Mouse (Mus musculus) lung, postnatal 36 days (tissue): Measurements from ENCODE around the gene Tnpo1.
A peak's percentile ranks its signal among the peaks of the same experiment; 100 is the strongest.
"Not testable (repeated sequence)": the region's sequence is repeated elsewhere in the genome, so short reads cannot be mapped to it uniquely, and the experiment has no call there.

Source experiments
- DNase-seq: peaks from one replicate; pipeline ENCODE4 v3.0.0; 2022; ENCODE audit warnings: mixed read lengths

Tnpo1 gene

DNA sequence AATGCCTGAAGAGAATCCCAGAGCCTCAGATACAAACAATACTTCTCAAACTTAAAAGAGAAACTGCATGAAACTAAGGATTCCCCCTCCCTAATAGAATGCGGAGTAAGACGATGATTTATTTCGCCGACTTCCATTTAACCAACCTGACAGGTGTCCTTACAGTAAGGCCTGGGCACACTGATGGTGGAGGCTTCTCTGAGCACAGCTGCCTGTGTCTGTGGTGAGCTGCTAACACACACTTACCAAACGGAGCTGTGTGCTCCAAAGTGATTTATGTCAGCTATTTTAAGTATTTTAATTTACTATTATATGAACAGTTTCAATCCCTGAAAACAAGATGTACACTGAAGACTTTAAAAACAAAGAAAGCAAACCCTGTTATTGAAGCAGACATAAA lies 42.4 kb downstream of the Tnpo1 start:
- DNase-seq = no peak

DNA sequence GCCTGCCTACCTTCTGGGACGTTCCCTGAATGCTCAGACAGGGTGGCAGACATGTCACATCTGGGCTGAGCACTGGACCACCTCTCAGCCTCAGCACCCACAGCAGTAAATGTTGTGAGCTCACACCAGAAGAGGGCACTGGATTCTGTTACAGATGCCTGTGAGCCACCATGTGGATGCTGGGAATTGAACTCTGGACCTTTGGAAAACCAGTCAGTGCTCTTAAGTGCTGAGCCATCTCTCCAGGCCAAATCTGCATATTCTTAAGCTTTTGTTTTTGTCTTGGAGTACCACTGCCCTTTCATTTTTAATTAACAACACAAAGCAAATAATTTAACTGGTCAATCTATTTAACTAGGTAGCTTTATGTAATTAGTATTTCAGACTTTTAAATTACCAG lies 44.2 kb downstream of the Tnpo1 start:
- DNase-seq = no peak

DNA sequence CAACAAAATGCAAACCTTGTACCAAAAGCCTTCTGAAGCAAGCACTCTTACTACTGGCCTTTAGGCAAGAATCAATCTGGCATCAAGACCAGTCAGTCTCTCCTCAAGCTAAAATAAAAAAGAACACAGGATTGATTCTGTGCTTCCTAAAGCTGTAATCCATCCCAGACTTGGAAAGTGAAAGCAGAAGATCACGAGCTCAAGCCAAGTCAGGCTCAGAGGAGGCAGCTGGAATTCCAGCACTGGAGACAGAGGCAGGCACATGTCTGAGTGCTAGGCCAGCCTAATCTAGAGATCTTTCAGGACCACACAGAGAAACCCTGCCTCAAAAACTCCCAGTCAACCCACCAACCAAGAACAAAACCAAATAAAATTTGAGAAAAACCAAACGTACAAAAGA lies 45.8 kb downstream of the Tnpo1 start:
- peak; percentile 36 for DNase-seq

DNA sequence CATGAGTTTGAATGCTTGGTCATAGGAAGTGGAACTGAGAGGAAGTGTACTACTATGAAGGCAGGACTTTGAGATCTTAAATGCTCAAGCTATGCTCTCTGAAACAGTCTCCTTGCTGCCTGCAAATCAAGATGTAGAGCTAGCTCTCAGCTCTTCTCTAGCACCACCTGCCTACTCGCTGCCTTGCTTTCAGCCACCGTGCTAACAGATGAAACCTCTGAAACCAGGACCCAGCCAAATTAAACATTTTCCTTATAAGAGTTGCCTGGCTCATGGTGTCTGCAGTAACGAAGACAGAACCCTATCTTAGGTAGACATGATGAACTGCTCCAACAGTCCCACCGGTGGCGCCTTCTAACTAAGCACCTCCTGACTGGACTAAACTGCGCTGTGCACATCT lies 46.8 kb downstream of the Tnpo1 start:
- no peak for DNase-seq

DNA sequence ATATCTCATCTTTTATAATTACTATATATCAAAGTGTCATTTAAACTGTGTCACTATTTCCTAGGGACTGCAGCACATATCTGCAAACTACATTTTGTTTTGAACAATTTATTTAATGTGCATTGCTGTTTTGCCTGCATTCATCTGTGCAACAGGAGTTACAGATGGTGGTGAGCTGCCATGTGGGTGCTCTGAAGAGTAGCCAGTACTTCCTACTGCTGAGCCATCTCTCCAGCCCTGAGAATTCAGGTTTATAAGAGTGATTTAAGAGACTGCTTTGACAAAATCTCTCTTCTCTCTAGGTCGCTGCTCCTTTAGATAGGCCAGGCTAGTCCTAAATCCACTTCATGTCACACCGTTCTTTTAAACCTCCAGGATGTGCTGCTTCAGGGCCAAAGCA lies 49.0 kb downstream of the Tnpo1 start:
- DNase-seq = no peak

DNA sequence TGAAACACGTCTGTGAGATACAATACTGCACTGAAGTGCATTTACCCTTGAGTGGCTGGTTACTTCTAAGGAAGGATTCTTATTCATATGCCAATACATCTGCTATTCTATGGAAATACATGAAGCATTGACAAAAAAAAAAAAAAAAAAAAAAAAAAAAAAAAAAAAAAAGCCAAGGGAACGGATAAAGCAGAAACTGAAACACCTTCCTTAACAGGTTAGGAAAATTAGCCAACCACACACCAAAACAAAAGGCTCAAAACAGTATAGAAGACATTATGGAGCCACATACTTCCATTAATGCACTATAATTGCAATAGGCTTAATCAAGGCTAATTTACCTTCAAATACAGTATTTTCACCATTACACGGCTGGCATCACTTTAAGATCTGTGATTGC lies 51.5 kb downstream of the Tnpo1 start:
- no peak for DNase-seq

DNA sequence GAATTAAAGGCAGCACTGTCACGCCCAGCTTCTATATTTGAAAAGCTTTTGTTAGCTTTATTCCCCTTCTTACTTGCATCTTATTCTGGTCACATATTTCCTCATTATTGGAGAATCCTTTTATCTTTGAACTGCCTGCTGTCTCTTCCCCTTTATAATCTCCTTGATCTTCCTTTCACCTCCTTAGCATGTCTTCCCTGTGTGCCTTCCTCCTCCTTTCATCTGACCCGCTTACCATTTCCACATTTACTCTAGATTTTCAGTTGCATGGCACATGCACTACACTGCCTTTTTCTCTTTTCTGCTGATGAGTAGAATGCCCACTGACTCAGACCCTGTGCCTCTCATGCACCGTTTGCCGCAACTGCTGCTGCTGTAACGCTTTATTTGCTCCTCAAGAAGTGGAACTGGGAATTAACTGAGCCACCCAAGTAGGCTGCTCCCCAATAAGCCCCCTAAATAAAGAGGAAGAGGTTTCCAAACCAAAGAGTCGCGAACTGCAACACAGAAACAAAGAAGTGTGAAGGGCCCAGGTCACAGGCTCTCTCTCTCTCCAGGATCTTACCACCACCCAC lies 53.8 kb downstream of the Tnpo1 start:
- no peak for DNase-seq

DNA sequence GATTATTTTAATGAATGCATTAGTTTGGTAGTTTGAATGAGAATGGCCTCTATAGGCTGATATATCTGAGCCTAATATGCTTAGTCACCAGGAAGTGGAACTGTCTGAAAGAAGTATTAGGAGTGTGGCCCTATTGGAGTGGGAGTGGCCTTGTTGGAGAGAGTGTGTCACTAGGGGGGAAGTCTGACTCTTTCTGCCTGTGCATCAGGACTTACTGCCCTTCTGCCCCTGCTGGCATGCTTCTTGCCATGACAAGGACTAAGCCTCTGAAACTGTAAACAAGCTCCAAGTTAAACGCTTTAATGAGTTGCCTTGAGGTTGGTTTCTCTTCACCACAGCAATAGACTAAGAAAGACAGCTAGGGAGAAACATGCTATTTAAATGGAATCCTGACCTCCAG lies 54.9 kb downstream of the Tnpo1 start:
- DNase-seq = no peak

DNA sequence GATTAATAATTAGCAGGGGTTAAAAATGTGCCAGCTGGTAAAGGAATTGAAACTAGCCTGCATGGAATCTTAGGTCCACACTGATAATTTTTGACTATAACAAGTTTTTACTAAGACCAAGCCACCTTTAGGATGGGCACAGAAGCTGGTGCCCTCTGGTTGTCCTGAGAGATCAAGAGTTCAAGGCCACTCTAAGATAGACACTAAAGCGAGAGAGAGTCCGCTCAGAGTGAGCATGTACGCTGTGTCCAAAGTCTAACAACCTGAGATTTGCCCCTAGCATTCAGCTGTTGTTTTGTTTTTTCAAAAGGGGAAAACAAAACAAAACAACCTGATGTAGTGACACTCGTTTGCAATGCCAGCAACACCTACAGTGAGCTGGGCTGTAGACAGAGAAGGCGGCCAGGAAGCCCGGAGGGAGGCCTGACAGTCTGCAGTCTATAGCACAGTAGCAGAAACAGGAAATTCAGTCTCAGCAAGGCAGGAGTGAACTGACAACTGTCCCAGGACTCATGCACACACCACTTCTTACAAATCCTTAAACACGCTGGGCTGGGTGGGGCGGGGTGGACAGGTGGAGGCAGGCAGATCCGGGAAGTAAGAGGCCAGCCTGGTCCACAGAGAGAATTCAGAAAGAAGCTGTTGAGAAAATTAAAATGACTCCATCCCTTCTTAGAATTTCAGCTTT lies 57.8 kb downstream of the Tnpo1 start:
- DNase-seq = no peak

DNA sequence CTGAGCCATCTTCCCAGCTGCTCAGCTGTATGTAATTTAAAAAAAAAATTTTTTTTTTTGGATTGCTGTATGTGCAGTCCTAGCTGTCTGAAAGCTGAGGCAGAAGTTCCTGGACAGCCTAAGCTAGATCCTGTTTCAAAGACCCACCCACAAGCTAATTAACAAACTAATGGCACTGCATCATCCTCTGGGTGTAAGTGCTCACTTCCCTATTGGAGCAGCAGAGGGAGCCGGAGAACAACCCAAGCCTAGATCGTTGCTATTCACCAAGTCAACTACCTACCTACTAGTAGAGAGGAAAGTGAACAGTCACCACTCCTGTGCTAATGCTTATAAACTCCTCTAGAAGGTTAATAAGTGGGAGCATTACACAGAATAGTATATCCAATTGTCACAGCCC lies 58.4 kb downstream of the Tnpo1 start:
- peak; percentile 83 for DNase-seq

DNA sequence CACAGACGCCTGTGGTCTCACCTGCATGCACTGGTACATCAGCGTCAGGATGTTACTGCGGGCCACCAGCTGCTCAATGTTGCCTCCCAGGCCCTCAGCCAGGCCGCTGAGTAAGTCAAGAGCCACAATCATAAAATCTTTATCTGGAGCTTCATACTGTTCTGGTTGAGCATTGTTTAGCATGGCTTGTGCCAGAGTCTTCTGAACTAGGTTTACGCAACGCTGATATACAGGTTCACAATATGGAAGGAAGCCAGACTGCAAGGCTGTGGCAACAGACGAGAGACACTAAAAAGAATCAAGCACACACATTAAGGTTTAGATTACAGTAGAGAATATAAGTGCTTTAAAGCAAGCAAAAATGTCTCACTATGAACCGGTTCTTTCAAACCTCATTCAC lies 70.9 kb downstream of the Tnpo1 start:
- DNase-seq = no peak

DNA sequence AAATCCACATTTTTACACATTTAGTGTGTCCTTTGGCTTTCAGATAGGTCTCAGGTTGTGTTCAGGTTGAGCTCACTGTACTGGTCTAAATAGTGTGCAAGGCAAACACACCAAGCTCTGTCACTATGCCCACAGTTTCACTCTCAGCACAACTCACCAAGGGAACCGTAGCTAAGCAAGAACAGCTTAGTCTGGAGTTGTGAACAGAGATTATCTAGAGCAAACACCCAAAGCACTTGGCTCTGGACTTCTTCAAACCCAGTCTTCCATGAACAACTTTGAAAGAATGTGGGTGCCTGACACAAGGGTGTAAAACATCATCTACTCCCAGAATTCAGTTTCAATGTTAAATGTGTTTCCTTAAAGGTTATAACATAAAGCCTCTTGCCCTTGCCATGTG lies 80.4 kb downstream of the Tnpo1 start:
- peak; percentile 17 for DNase-seq

DNA sequence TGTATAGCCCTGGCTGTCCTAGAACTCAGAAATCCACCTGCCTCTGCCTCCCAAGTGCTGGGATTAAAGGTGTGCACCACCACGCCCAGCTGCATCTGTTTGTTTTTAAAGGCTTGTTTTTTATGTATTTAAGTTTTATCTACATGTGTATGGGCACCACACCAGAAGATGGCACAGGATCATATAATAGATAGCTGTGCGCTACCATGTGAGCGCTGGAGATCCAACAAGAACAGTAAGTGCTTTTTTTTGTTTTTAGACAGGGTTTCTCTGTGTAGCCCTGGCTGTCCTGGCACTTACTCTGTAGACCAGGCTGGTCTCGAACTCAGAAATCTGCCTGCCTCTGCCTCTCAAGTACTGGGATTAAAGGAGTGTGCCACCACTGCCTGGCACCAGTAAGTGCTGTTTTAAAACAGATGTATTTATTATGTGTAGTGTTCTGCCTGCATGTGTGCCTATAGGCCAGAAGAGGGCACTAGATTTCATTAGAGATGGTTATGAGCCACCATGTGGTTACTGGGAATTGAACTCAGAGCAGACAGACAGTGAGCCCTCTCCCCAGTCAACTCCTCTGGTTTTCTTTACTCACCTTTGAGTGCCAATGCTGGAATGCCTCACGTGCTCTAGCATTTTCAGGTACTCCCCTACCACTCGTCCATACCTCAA lies 89.6 kb downstream of the Tnpo1 start:
- DNase-seq = no peak

DNA sequence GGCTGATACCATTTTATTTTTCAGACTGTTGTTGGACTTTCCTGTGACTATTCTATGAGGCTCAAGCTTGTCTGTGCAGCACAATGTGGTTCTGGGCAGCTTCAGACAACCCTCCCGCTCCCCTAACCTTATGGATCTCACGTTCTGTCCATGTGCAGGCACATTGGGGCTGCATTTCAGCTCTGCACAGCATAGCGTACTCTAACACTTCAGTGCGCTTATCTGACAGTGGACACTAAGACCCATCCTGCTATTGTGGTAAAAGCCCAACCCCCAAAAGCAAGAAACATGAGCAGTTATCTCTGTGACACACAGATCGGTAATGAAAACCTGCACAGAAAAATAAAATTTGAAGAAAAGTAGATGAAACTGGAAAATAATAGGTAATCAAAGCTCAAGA lies 90.4 kb downstream of the Tnpo1 start:
- DNase-seq = no peak

DNA sequence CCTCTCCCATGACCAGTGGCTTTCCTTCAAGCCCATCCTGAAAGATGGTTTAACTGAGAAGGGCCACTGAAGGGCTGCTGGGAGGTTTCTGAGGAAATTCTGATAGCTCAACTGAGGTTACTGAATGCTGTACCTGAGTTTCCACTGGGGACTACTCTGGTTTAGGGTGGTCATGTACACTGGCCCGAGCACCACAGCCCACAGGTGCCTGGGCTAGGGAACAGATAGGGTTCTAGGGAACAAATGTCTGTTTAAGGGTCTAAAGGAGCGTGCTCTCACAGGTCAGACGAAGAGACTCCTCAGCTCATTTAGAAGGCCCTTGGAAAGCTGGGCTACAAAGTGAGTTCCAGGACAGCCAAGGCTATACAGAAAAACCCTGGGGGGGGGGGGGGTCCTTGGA lies 91.5 kb downstream of the Tnpo1 start:
- no peak for DNase-seq

DNA sequence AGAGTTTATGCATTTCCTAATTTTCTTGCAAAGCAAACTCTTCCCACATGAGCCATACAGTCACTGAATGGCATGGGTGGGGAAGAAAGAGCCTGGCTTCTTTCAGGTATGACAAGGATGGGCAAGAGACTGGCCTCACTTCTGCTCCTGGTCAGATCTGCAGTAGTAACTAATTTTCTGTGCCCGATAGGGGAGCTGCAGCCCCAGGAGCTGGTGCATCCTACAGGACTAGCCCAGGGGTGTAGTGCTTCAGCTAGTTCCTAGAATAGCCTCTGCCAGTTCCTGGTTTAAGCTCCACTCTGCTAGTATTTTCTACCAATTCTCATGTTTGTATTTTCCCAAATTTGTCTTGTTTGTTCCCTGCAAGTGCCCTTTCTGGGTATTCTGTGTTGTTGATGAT lies 92.0 kb downstream of the Tnpo1 start:
- DNase-seq = no peak

DNA sequence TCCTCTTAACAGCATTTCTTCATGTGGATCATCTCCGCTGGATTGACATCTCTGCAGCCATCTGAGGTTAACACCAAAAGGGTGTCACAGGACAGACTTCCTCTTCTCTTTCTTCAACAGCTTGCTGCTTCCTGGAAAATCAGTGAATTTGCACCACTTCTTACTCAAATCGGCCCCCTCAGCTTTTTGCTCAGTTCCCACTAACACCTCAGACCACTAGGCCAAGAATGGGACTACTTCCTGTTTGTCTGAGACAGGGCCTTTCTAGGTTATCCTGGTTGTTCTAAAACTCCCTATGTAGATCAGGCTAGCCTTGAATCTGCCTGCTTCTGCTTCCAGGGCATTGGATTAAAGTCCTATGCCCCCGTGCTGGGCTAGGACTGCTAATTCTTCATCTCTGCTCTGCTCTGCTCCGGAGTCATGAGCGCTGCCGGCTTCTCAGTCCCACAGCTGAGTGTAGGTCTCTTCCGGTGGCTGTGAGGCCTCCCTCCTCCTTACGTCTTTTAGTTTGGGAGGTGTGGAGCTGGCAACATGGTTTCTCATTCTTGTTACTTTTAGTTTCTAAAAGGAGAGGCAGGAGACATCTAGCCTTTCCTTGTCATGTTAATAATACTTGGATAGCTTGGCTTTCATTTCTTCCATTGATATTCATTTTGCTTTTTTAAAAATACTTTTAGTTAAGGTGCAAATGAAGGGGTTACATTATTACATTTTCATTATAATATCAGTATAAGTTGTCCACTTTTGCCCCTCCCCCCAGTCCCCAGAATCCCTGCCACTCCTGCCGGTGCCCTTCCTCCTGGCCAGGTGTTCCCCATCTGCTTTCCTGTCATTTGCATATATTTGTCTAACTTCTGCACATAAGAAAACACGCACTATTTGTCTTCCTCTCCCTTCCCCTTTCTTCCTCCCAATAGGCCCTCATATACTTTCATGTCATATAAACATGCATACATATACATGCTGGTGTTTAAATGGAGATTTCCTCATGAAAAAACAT lies 93.4 kb downstream of the Tnpo1 start:
- peak; percentile 65 for DNase-seq

DNA sequence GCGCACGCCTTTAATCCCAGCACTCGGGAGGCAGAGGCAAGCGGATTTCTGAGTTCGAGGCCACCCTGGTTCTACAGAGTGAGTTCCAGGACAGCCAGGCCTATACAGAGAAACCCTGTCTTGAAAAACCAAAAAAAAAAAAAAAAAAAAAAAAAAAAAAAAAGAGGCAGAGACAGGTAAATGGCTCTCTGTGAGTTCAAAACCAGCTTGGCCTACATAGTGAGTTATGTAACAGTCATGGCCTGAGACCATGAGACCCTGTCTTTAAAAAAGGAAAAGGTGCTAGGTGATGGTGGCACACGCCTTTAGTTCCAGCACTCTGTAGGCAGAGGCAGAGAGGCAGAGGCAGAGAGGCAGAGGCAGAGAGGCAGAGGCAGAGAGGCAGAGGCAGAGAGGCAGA lies 97.2 kb downstream of the Tnpo1 start:
- not testable (repeated sequence) for DNase-seq

DNA sequence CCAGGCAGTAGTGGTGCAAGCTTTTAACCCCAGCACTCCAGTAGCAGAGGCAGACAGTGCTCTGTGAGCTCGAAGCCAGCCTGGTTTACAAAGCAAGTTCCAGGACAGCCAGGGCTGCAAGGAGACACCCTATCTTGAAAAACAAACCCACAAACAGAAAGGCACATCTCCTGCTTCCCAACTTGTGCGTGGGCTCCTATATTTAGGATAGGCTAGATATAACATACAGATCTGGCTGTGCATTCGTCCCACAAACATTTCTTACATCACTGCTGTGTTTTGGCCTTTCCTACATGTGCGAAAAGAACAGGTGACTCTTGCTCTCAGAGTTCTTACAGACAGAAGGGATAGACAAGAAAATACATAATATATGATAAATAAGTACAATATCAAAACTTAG lies 100.6 kb downstream of the Tnpo1 start:
- DNase-seq = no peak

DNA sequence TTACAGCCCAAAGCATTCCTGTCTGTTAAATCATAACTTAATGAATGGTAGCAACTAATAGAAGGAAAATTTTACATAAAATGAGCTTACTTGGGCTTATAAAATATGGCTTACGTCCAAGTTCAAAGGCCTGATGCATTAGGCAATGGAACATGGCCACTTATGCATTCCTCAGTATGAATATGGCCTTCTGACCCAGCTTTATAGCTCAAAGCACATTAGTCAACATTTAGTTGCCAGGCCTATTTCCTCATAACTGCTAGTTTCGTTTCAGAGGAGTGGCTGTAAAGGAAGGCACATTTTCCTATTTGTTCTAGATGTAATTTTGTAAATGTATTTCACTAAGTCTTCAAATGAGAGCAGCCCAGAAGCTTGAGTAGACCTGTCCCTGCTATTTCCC lies 107.1 kb downstream of the Tnpo1 start:
- peak; percentile 45 for DNase-seq

DNA sequence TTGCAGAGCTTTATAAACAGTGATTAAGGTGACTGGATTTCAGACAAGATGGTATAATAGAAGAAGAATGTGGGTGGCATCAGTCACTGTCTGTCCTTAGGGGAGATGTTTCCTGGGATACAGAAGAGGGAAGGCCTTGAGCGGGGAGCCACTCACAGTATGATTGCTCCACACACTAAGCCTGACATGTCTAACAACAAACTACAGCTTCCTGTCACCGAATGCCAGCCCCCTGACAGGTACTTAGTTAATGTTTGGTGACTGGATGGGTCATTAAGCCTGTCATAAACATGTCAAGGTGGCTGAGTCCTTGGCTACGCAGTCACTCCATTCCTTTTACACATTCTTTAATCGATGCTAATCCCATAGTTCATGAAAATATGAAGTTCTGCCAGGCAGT lies 108.0 kb downstream of the Tnpo1 start:
- no peak for DNase-seq

DNA sequence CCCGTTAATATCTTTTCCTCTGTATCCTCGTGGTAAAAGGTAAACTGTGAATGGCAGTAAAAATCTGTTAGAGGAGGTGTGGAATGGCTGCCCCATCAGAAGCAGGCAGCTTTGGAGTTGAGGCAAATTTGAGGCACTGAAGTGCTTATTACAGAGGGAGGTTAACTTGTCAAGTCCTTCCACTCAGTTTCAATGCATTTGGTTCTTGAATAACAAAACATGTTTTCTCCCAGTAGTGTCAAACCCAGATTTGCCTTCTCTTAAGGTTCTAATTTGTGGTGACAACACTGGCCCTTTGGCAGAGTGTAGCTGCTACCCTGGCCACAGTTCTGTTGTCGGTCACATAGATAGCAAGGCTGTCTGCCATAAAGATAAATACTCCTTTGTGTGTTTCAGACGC lies 108.4 kb downstream of the Tnpo1 start:
- DNase-seq = no peak

DNA sequence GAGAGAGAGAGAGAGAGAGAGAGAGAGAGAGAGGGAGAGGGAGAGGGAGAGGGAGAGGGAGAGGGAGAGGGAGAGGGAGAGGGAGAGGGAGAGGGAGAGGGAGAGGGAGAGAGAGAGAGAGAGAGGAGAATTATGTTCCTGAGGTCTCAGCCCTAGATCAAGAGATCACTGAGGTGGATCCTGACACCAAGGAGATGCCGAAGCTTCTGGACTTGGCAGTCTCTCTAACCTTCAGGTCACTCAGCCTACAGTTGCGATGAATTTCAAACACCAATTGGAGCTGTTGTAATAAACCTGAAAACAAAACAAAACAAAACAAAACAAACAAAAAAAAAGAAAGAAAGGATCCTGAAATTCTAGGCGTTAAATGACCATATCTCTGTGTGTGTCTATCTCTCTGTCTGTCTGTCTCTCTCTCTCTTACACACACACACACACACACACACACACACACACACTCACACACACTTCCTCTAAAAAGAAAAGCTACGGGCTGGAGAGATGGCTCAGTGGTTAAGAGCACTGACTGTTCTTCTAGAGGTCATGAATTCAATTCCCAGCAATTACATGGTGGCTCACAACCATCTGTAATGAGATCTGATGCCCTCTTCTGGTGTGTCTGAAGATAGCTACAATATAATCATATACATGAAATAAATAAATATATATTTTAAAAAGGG lies 109.1 kb downstream of the Tnpo1 start:
- DNase-seq = not testable (repeated sequence)
